10 mouse cellular contexts compared by ENCODE assay signal in the genomic region with DNA sequence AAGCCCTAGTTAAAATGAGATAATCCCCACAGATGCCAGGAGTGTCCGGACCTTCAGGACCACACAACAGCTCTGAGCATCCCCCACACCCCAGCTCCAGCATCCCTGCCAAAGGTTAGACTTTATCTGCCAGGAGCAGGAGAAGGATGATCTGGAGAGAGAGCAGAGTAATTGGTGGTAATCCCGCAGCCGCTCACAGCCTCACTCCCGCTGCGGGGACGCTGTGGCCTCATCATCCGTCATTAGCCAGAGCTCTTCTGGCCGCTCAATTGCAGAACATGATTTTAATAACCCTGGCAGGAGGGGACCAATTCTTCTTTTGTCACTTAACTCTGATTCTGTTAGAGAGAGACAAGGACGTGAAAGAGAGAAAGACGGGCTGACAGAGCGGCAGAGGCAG.
"Had no signal": no experiment of that assay in that cellular context is flagged by ENCODE, and none has a peak within 500 bp of the region (broad histone marks: within the 10 kb centered on the region; RNA-seq: fewer than 3 reads in every experiment).

No protein-coding gene starts in this region.

- DNase-seq: kidney, postnatal 14 days; left cerebral cortex, postnatal 4 days; lung, adult 18-20 months; right cerebral cortex, adult 18-20 months; right cerebral cortex, postnatal 25 days; thymus, postnatal 36 days had no signal

- H3K4me3 ChIP-seq: kidney, embryonic 15.5 days; limb, embryonic 13.5 days; midbrain, embryonic 15.5 days had no signal

- H3K9me3 ChIP-seq: kidney, embryonic 15.5 days; limb, embryonic 13.5 days; midbrain, embryonic 15.5 days had no signal

- H3K36me3 ChIP-seq: kidney, embryonic 15.5 days; limb, embryonic 13.5 days; midbrain, embryonic 15.5 days had no signal

- H3K9ac ChIP-seq: kidney, embryonic 15.5 days; limb, embryonic 13.5 days; liver, embryonic 14.5 days; midbrain, embryonic 15.5 days had no signal

- H3K27me3 ChIP-seq: midbrain, embryonic 15.5 days had no signal

- H3K4me2 ChIP-seq: kidney, embryonic 15.5 days; limb, embryonic 13.5 days; midbrain, embryonic 15.5 days had no signal

- ATAC-seq: midbrain, embryonic 15.5 days had no signal

- H3K4me1 ChIP-seq: limb, embryonic 13.5 days; midbrain, embryonic 15.5 days had no signal

- H3K27ac ChIP-seq: kidney, embryonic 15.5 days; limb, embryonic 13.5 days; liver, embryonic 14.5 days; midbrain, embryonic 15.5 days had no signal
